Mouse (Mus musculus): Measurements from ENCODE around the gene Agpat2. TPM values are rescaled to one million over a fixed set of nuclear protein-coding genes. Genes with fewer than 3 reads are reported as not detected.

The Agpat2 gene
- polyA plus RNA-seq, 1 experiment from 2014 or later, result 10.2 TPM

DNA sequence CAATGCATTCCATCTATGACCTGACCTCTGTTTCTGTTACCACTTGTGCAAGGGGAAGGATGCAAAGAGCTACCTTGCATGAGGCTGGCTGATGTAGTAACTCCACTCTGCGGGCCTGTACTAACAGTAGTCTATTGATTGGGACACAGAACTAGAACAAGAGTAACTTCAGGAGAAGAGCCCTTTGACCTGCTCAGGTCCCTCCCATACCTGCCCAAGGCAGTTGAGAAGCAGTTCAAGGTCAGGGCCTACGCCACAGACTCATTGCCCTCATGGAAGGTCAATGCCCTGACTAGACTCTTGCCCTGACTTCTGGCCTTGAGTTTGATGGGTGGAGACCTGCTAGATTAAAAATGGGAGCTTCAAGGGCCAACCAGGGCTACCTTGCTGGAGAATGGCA lies 3.6 kb downstream of the Agpat2 start:
- WGBS, result 82% methylated on average over 2 of the region's 2 CpGs
- no peak for DNase-seq (ENCODE audit: extremely low spot score, low spot score)
- H3K4me3 ChIP-seq, result no peak overlapping the region

GRCm38 (mm10) chr2:26599965-26600364 lies 4.3 kb downstream of the Agpat2 start:
- whole genome bisulfite sequencing, result 88% methylated on average over 4 of the region's 4 CpGs

More for the DNA sequence above, 3.6 kb downstream of the Agpat2 start:
- H3K36me3 ChIP-seq (replicated peaks), result no peaks in the 10 kb centered on the region
- no peaks in the 10 kb centered on the region for H3K9me3 ChIP-seq
- H3K4me1 ChIP-seq, result peaks cover 29% of the 10 kb centered on the region
- no peak overlapping the region for H3K27ac ChIP-seq
- peaks cover 48% of the 10 kb centered on the region for H3K27me3 ChIP-seq (ENCODE audit: poor library complexity, severe bottlenecking)

GRCm38 (mm10) chr2:26598462-26598861 lies 5.8 kb downstream of the Agpat2 start:
- Histone ChIP-seq H3K27me3 (ENCODE audit: poor library complexity, severe bottlenecking) (peaks cover 26% of the 10 kb centered on the region), H3K4me1 (peaks cover 16% of the 10 kb centered on the region), H3K9me3 (no peaks in the 10 kb centered on the region), H3K27ac (no peak overlapping the region), H3K36me3 (replicated peaks) (peaks cover 9% of the 10 kb centered on the region; the same call in 1 of the 2 replicates), H3K4me3 (no peak overlapping the region)
- no peak for DNase-seq (ENCODE audit: extremely low spot score, low spot score)
- 90% methylated on average over 3 of the region's 3 CpGs for WGBS

More at GRCm38 (mm10) chr2:26599965-26600364, 4.3 kb downstream of the Agpat2 start:
- Histone ChIP-seq H3K4me1 (peaks cover 29% of the 10 kb centered on the region), H3K36me3 (replicated peaks) (no peaks in the 10 kb centered on the region), H3K9me3 (no peaks in the 10 kb centered on the region), H3K27ac (no peak overlapping the region), H3K4me3 (no peak overlapping the region), H3K27me3 (ENCODE audit: poor library complexity, severe bottlenecking) (peaks cover 41% of the 10 kb centered on the region)
- no peak for DNase-seq (ENCODE audit: extremely low spot score, low spot score)

- no peak for DNase-seq (ENCODE audit: extremely low spot score, low spot score)
- Histone ChIP-seq H3K9me3 (no peaks in the 10 kb centered on the region), H3K36me3 (replicated peaks) (peaks cover 13% of the 10 kb centered on the region; the same call in 1 of the 2 replicates), H3K4me1 (peaks cover 9% of the 10 kb centered on the region), H3K27me3 (ENCODE audit: poor library complexity, severe bottlenecking) (peaks cover 19% of the 10 kb centered on the region), H3K27ac (no peak overlapping the region), H3K4me3 (no peak overlapping the region)
- 91% methylated on average over 2 of the region's 2 CpGs for WGBS
Measured at GRCm38 (mm10) chr2:26597810-26598209, 6.4 kb downstream of the Agpat2 start.

GRCm38 (mm10) chr2:26596898-26597297 lies 7.3 kb downstream of the Agpat2 start:
- H3K9me3 ChIP-seq, result no peaks in the 10 kb centered on the region
- whole genome bisulfite sequencing, result 91% methylated on average over 3 of the region's 3 CpGs
- no peak overlapping the region for H3K27ac ChIP-seq
- H3K27me3 ChIP-seq (ENCODE audit: poor library complexity, severe bottlenecking), result peaks cover 10% of the 10 kb centered on the region; the same call in 1 of the 2 replicates
- peaks cover 7% of the 10 kb centered on the region; the same call in 1 of the 2 replicates for H3K4me1 ChIP-seq
- no peak for DNase-seq (ENCODE audit: extremely low spot score, low spot score)
- H3K4me3 ChIP-seq, result no peak overlapping the region
- peaks cover 13% of the 10 kb centered on the region; the same call in 1 of the 2 replicates for H3K36me3 ChIP-seq (replicated peaks)

GRCm38 (mm10) chr2:26595725-26596435 lies 8.3 kb downstream of the Agpat2 start:
- peaks cover 1% of the 10 kb centered on the region; the same call in 1 of the 2 replicates for H3K27me3 ChIP-seq (ENCODE audit: poor library complexity, severe bottlenecking)
- H3K36me3 ChIP-seq (replicated peaks), result peaks cover 16% of the 10 kb centered on the region; the same call in 1 of the 2 replicates
- WGBS, result 93% methylated on average over 11 of the region's 11 CpGs
- H3K4me3 ChIP-seq, result no peak overlapping the region
- H3K27ac ChIP-seq, result no peak overlapping the region
- H3K9me3 ChIP-seq, result no peaks in the 10 kb centered on the region
- H3K4me1 ChIP-seq, result peaks cover 7% of the 10 kb centered on the region; the same call in 1 of the 2 replicates
- no peak for DNase-seq (ENCODE audit: extremely low spot score, low spot score)

GRCm38 (mm10) chr2:26594934-26595724 lies 9.1 kb downstream of the Agpat2 start:
- Histone ChIP-seq H3K9me3 (no peaks in the 10 kb centered on the region), H3K4me3 (no peak overlapping the region), H3K36me3 (replicated peaks) (peaks cover 16% of the 10 kb centered on the region; the same call in 1 of the 2 replicates), H3K27me3 (ENCODE audit: poor library complexity, severe bottlenecking) (no peaks in the 10 kb centered on the region), H3K27ac (no peak overlapping the region), H3K4me1 (no peaks in the 10 kb centered on the region)
- DNase-seq (ENCODE audit: extremely low spot score, low spot score), result no peak
- WGBS, result 89% methylated on average over 6 of the region's 6 CpGs

- Histone ChIP-seq H3K36me3 (replicated peaks) (peaks cover 16% of the 10 kb centered on the region; the same call in 1 of the 2 replicates), H3K4me1 (no peaks in the 10 kb centered on the region), H3K9me3 (no peaks in the 10 kb centered on the region), H3K27ac (no peak overlapping the region), H3K4me3 (no peak overlapping the region), H3K27me3 (ENCODE audit: poor library complexity, severe bottlenecking) (no peaks in the 10 kb centered on the region)
- DNase-seq (ENCODE audit: extremely low spot score, low spot score), result no peak
- 92% methylated on average over 7 of the region's 7 CpGs for WGBS
Measured at GRCm38 (mm10) chr2:26594461-26594933, 9.7 kb downstream of the Agpat2 start.

- WGBS, result 77% methylated on average over 9 of the region's 9 CpGs
- Histone ChIP-seq H3K9me3 (no peaks in the 10 kb centered on the region), H3K27ac (no peak overlapping the region), H3K27me3 (ENCODE audit: poor library complexity, severe bottlenecking) (no peaks in the 10 kb centered on the region), H3K36me3 (replicated peaks) (peaks cover 16% of the 10 kb centered on the region; the same call in 1 of the 2 replicates), H3K4me1 (peaks cover 4% of the 10 kb centered on the region; the same call in 1 of the 2 replicates), H3K4me3 (no peak overlapping the region)
- DNase-seq (ENCODE audit: extremely low spot score, low spot score), result no peak
Measured at GRCm38 (mm10) chr2:26594022-26594346, 10.2 kb downstream of the Agpat2 start.

GRCm38 (mm10) chr2:26593211-26594021 lies 10.8 kb downstream of the Agpat2 start:
- WGBS, result 84% methylated on average over 9 of the region's 9 CpGs
- no peak for DNase-seq (ENCODE audit: extremely low spot score, low spot score)
- peaks cover 10% of the 10 kb centered on the region for H3K4me1 ChIP-seq
- no peaks in the 10 kb centered on the region for H3K9me3 ChIP-seq
- H3K4me3 ChIP-seq, result no peak overlapping the region
- H3K27ac ChIP-seq, result no peak overlapping the region
- peaks cover 16% of the 10 kb centered on the region; the same call in 1 of the 2 replicates for H3K36me3 ChIP-seq (replicated peaks)
- H3K27me3 ChIP-seq (ENCODE audit: poor library complexity, severe bottlenecking), result no peaks in the 10 kb centered on the region

- WGBS, result 91% methylated on average over 12 of the region's 12 CpGs
- Histone ChIP-seq H3K4me3 (no peak overlapping the region), H3K27ac (no peak overlapping the region), H3K4me1 (peaks cover 29% of the 10 kb centered on the region), H3K9me3 (no peaks in the 10 kb centered on the region), H3K36me3 (replicated peaks) (peaks cover 16% of the 10 kb centered on the region; the same call in 1 of the 2 replicates), H3K27me3 (ENCODE audit: poor library complexity, severe bottlenecking) (no peaks in the 10 kb centered on the region)
- DNase-seq (ENCODE audit: extremely low spot score, low spot score), result no peak
Measured at GRCm38 (mm10) chr2:26591416-26591815, 12.8 kb downstream of the Agpat2 start.

DNA sequence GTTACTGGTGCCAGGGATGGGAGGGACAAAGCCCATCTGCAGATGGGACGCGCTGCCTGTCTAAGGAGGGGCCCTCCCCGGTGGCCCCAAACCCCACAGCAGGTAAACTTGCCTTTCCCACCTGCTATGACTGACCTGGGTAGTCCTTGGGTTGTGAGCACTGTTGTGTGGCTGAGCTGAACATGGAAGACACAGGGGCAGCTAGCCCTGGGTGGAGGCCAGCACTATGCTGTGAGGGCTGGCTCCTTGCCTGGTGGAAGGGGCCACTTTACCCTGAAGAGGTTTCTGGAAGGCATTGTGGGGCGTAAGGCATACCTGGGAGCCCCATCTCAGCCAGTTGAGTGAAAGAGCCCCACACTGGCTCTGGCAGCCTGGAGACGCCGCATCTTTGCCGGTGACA lies 13.3 kb downstream of the Agpat2 start:
- no peak for DNase-seq (ENCODE audit: extremely low spot score, low spot score)
- WGBS, result 95% methylated on average over 7 of the region's 7 CpGs
- H3K9me3 ChIP-seq, result no peaks in the 10 kb centered on the region
- peaks cover 33% of the 10 kb centered on the region for H3K4me1 ChIP-seq
- H3K27me3 ChIP-seq (ENCODE audit: poor library complexity, severe bottlenecking), result no peaks in the 10 kb centered on the region
- H3K36me3 ChIP-seq (replicated peaks), result peaks cover 16% of the 10 kb centered on the region; the same call in 1 of the 2 replicates
- no peak overlapping the region for H3K27ac ChIP-seq
- no peak overlapping the region for H3K4me3 ChIP-seq

Data from forebrain, embryonic 10.5 days (tissue).